Mouse (Mus musculus) G1E-ER4 (cell line): ENCODE measurements around the gene Ins2. TPM values are rescaled to one million over a fixed set of nuclear protein-coding genes. Genes with fewer than 3 reads are reported as not detected.

Experiments
- GATA1 ChIP-seq: IDR thresholded peaks from one replicate; pipeline ENCODE4 v1.8.0; 2012; ENCODE audit warnings: low read length, inconsistent platforms
- polyA plus RNA-seq: library from polyadenylated mRNA; stranded (reverse); fragments of >175 nt; gene quantifications from 2 replicates; pipeline ENCODE4 v1.2.3, GENCODE M21; 2012

The Ins2 gene
- polyA plus RNA-seq, 1 experiment: not detected

- TF ChIP-seq GATA1: no peak
Measured at GRCm38 (mm10) chr7:142668328-142668727, 74.9 kb downstream of the Ins2 start.

DNA sequence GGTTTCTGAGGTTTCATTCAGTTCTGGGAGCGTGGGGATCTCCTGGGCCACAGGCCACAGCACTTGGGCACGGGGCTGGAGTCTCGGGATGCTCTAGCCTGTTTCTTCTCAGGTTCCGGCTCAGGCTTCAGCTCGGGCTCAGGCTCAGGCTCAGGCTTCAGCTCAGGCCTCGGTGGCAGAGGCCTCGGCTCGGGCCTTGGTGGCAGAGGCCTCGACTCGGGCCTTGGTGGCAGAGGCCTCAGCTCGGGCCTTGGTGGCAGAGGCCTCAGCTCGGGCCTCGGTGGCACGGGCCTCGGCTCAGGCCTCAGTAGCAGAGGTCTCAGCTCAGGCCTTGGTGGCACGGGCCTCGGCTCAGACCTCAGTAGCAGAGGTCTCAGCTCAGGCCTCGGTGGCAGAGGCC is 75.7 kb downstream of the Ins2 start:
- no peak for TF ChIP-seq GATA1

- TF ChIP-seq GATA1: no peak
Measured at GRCm38 (mm10) chr7:142666659-142667058, 76.5 kb downstream of the Ins2 start, which contains the start of gene Igf2. Gene Igf2 (minus strand): TSS chr7:142666816.

- no peak for TF ChIP-seq GATA1
Measured at GRCm38 (mm10) chr7:142666109-142666508, 77.1 kb downstream of the Ins2 start.

DNA sequence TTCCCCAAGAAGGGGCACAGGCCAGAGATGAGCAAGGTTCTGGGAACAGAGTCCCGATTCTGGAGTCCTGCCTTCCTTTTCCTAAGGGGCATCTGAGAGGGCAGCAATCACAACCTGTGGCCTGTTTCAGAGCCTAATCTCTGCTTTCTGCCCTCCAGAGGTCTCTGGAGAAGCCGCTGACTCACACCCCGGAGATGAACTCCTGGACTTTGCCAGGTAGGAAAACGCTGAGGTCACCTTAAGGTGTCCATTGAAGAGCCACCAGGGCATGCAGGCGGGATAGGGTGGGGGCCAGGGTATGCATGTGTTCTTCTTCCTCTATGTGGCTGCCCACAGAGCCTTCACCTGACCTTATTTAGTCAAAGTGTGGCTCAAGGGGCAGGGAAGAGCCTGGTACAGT is 77.8 kb downstream of the Ins2 start:
- no peak for TF ChIP-seq GATA1

- no peak for TF ChIP-seq GATA1
Measured at GRCm38 (mm10) chr7:142664465-142665029, 78.6 kb downstream of the Ins2 start.

DNA sequence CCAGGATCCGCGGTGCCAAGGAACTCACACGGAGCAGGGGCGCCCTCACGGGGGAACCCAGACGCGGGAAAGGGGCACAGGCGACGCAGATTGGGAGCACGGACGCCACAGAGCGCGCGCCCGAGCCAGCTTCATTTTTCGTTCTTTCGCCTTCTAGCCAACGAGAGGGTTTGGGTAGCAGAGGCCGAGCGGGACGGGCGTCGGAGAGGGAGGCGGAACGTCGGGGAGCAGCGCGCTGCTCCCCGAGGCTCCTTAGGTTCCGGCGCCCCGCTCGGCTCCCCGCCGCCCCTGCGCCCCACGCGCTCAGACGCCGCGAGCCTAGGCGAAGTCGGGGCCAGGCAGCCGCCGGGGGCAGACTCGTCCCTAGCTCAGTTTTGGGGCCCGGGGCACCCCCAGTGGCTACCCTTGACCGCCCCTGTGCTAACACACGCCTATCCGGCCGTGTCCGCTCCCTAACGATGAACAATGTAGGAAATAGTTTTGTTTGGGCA is 79.2 kb downstream of the Ins2 start:
- no peak for TF ChIP-seq GATA1

DNA sequence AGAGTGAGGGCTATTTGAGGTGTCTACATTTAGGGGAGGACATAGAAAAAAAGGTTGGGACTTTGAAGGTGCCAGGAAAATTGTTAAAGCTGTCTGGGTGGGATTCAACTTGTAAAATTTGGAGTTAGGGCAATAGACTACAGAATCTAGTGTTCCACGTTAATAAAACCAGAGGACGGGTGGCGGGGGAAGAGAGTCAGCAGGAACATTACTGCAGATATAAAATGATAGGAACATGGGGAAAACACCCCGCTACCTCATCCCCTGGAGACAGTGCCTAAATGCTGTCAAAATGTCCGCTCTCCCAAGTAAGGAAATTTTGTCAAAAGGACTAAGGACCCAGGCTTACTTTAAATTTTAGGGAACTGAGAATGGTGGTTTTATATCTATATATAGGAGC is 80.0 kb downstream of the Ins2 start:
- no peak for TF ChIP-seq GATA1

GRCm38 (mm10) chr7:142661811-142662210 is 81.4 kb downstream of the Ins2 start:
- no peak for TF ChIP-seq GATA1

DNA sequence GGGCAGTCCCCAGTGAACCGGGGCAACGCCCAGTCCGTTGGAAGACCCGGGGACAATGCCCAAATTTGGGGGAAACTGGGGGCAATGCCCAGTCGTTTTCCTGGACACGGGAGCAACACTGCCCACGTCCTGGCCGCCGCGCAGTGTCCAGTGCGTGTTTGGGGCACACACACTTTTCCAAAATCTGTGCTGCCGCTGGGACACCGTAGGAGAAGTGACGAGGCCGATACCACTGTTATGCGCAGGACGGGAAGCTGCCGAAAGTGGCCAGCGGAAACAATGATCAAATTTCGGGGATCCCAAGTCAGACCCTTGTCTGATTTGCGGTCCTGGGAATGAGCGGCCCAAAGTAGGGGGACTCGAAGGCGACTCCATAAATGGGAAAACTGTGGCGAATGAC is 82.1 kb downstream of the Ins2 start:
- no peak for TF ChIP-seq GATA1

GRCm38 (mm10) chr7:142660651-142660945 is 82.6 kb downstream of the Ins2 start:
- no peak for TF ChIP-seq GATA1

- TF ChIP-seq GATA1: no peak
Measured at GRCm38 (mm10) chr7:142659767-142660650, 83.2 kb downstream of the Ins2 start.

- no peak for TF ChIP-seq GATA1
Measured at GRCm38 (mm10) chr7:142659181-142659681, 84.0 kb downstream of the Ins2 start.

DNA sequence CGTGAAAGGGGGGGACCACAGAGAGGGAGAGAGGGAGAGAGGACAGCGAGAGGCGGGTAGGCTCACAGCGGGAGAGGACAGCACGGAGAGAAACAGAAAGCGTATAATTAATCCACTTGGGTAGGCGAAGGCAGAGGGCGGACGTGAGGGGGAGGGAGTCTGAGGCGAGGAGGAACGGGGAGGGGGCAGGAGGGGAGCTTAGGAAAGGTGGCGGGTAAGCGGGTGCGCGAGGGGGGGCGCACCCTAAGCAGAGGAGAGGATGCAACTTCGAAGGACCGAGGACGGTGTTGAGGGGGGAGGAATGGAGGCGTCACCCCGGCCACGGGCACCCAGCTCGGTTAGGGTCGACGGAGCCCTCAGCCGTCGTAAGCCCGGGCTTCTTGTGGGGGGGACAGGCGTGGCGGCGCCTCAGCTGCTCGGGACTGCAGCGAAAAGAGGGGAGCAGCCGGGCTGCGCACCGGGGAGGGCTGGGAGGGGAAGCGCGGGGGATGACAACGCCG is 84.5 kb downstream of the Ins2 start:
- TF ChIP-seq GATA1: no peak

GRCm38 (mm10) chr7:142657821-142658614 is 85.2 kb downstream of the Ins2 start:
- no peak for TF ChIP-seq GATA1

DNA sequence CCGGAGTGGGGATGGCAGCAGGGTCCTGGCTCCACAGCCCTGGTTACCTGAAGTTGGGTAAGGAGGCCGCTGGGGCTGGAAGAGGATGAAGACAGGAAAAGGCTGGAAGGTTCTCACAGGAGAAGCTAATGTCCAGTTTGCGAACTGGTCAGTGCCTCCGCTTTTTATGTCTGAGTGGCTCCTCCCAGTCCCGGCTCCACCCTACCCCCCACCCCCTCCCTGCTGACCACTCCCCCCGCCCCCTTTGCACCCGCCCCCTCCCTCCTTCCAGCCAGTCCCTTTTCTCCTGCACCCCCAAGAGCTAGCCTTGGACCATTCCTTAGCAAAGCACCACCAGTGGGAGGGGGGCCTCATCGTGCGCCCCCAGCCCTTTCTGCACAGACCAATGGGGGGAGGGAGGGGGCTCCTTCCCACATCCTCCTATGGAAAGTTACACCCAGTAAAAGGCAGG is 85.8 kb downstream of the Ins2 start:
- no peak for TF ChIP-seq GATA1

DNA sequence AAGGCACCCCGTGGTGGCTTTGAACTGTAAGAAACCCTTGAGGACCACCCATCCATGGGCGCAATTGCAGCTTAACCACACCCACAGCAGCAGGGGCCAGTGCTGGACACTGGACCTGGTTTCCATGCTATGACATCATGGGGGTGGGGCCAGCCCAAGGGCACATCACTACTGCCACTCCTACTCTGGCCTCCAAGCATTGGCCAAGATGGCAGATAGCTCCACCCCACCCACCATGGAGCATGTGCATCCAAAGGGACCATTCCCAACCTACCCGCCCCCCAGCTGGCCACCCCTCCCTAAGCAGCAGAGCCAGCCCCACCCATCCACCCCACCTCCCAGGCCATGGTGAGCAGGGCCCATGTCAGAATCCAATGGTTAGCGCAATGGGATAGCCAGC is 87.1 kb downstream of the Ins2 start:
- no peak for TF ChIP-seq GATA1
